Mouse (Mus musculus) lung, adult 2 months (tissue): ENCODE results near the gene Wdr41. TPM values are rescaled to one million over a fixed set of nuclear protein-coding genes. Genes with fewer than 3 reads are reported as not detected.

ENCODE experiments used
- DNase-seq: peaks from one replicate; pipeline ENCODE4 v3.0.0; 2022
- H3K4me1 ChIP-seq: fragments of 200-500 bp; 2 replicates; pipeline ENCODE4 v1.6.1; 2011; ENCODE audit warnings: low read length; ENCODE audit not compliant: control insufficient read depth, insufficient read depth
- H3K4me3 ChIP-seq: fragments of 200-500 bp; replicated peaks from 2 replicates; pipeline ENCODE3; 2011; ENCODE audit warnings: low read depth, mild to moderate bottlenecking, control low read depth, low read length; ENCODE audit errors: extremely low read depth
- CTCF ChIP-seq: fragments of 200-500 bp; IDR thresholded peaks from 2 replicates; pipeline ENCODE4 v1.5.1; 2011; ENCODE audit warnings: mild to moderate bottlenecking, low read length, control low read depth; ENCODE audit not compliant: insufficient read depth
- POLR2A ChIP-seq: fragments of 200-500 bp; IDR thresholded peaks from 2 replicates; pipeline ENCODE4 v1.6.1; 2011; ENCODE audit warnings: low read depth, mild to moderate bottlenecking, control low read depth, low read length, borderline replicate concordance; ENCODE audit errors: extremely low read depth
- WGBS: fragments of 180-500 bp; shearing (Covaris S2); methylation state at CpG from one replicate; pipeline ENCODE4 v1.1.7; 2018; 5-methylcytosine and 5-hydroxymethylcytosine counted together
- polyA plus RNA-seq: library from polyadenylated mRNA; depleted of rRNA; stranded (reverse); fragments of >200 nt; gene quantifications from 2 replicates; pipeline ENCODE4 v1.2.3, GENCODE M21; 2012; rRNA removed

Gene Wdr41
- 9.6 and 13.0 TPM in 2 replicates for polyA plus RNA-seq

GRCm38 (mm10) chr13:94976219-94977186 lies at the start of gene Wdr41:
Wdr41 (plus strand) TSS chr13:94976344.
- H3K4me3 ChIP-seq = peak within 1 kb of the TSS; percentile 93
- peaks cover 5% of the 10 kb centered on the region for H3K4me1 ChIP-seq
- peak; percentile 89 for DNase-seq
- under 1% methylated on average over 68 of the region's 68 CpGs for WGBS
- TF ChIP-seq POLR2A = peak; percentile 48; the same call in 1 of the 2 replicates
- TF ChIP-seq CTCF = peak; percentile 78

- TF ChIP-seq CTCF = no peak
- TF ChIP-seq POLR2A = no peak
- no peak for DNase-seq
- 45% methylated on average over 3 of the region's 3 CpGs for WGBS
- Histone ChIP-seq H3K4me3 (no peak overlapping the region), H3K4me1 (no peaks in the 10 kb centered on the region)
These were observed 48.1 kb upstream of the Wdr41 start for GRCm38 (mm10) chr13:94928086-94928485.

GRCm38 (mm10) chr13:94938418-94938817 lies 37.7 kb upstream of the Wdr41 start:
- no peaks in the 10 kb centered on the region for H3K4me1 ChIP-seq
- TF ChIP-seq POLR2A = no peak
- no peak for TF ChIP-seq CTCF
- DNase-seq = no peak
- 63% methylated on average over 5 of the region's 5 CpGs for WGBS
- no peak overlapping the region for H3K4me3 ChIP-seq

DNA sequence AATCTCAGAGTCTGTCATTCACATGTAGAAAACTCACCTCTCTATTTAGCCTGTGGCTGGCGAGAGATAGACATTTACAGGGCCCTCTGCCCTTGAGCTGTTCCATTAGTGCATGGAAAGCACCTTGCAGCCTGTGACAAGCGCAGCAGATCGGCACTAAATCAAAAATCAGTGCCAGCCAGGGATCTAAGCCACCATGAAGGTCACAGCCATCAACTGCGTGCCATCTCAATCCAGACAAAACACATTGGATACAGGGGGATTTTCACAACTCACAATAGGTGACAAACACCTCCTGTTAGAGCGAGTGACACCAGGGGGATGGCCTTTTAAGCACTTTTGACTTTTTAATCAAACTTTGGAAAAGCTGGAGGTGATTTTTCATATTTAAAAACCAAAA lies 36.0 kb upstream of the Wdr41 start:
- 70% methylated on average over 5 of the region's 5 CpGs for WGBS
- DNase-seq = no peak

DNA sequence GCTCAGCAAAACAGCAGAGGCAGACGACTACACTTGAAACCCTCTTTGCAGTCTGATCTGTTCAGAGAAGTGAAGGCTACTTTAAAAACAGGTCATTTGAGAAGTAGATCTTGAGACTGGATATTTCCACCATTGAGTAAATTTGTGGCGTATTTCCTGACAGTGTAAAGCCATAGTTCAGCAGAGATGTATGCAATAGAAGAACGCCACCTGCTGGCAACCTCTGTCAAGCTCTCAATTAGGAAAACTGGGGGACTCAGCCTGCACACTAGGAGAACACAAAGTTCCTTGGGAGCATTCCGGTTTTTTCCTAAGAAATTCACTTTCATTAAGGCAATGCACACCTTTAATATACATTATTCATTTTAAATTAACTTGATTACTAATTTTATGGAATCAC lies 34.9 kb upstream of the Wdr41 start:
- 13% methylated on average over 4 of the region's 4 CpGs for WGBS
- H3K4me1 ChIP-seq = no peaks in the 10 kb centered on the region
- peak; percentile 37 for DNase-seq
- no peak overlapping the region for H3K4me3 ChIP-seq
- peak; percentile 44 for TF ChIP-seq CTCF
- TF ChIP-seq POLR2A = no peak

More for the DNA sequence above, 36.0 kb upstream of the Wdr41 start:
- TF ChIP-seq CTCF (no peak), POLR2A (no peak)
- Histone ChIP-seq H3K4me1 (no peaks in the 10 kb centered on the region), H3K4me3 (no peak overlapping the region)

- WGBS = 42% methylated on average over 6 of the region's 6 CpGs
- Histone ChIP-seq H3K4me3 (no peak overlapping the region), H3K4me1 (no peaks in the 10 kb centered on the region)
- no peak for DNase-seq
- TF ChIP-seq CTCF (no peak), POLR2A (no peak)
These were observed 20.2 kb upstream of the Wdr41 start for GRCm38 (mm10) chr13:94955941-94956340.

- H3K4me1 ChIP-seq = no peaks in the 10 kb centered on the region
- H3K4me3 ChIP-seq = no peak overlapping the region
- WGBS = 41% methylated on average over 1 of the region's 1 CpGs
- no peak for TF ChIP-seq POLR2A
- no peak for TF ChIP-seq CTCF
- no peak for DNase-seq
These were observed 18.2 kb upstream of the Wdr41 start for GRCm38 (mm10) chr13:94957965-94958364.

DNA sequence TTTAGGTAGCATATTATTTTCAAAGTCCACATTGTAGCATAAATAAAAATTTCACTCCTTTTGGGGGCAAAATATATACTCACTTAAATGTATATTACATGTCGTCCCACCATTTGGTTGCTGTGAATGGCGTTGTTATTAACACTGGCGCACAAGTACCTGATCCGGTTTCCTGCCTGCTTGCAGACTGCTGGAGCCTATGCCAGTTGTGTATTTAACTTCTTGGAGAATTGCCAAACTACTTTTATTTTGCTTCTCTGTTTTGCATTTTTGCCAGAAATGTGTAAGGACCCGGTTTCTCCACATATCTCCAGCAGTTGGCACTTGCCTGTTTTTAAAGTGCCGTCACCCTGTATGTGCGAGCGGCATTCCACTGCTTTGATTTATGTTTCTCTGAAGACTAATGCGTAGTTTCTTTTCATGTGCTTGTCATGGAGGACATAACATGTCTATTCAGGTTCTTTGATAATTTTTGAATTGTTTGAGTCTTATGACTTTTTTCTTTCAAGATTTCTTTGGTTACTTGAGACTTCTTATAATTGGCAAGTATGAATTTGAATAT lies 6.1 kb upstream of the Wdr41 start:
- TF ChIP-seq POLR2A (no peak), CTCF (no peak)
- 20% methylated on average over 9 of the region's 9 CpGs for WGBS
- H3K4me3 ChIP-seq = no peak overlapping the region
- DNase-seq = no peak
- no peaks in the 10 kb centered on the region for H3K4me1 ChIP-seq

- H3K4me3 ChIP-seq = peak overlapping the region; percentile 58
- TF ChIP-seq POLR2A (no peak), CTCF (no peak)
- WGBS = 14% methylated on average over 9 of the region's 9 CpGs
- no peak for DNase-seq
- H3K4me1 ChIP-seq = peaks cover 5% of the 10 kb centered on the region
These were observed 321 bp upstream of the Wdr41 start for GRCm38 (mm10) chr13:94975828-94976218.

DNA sequence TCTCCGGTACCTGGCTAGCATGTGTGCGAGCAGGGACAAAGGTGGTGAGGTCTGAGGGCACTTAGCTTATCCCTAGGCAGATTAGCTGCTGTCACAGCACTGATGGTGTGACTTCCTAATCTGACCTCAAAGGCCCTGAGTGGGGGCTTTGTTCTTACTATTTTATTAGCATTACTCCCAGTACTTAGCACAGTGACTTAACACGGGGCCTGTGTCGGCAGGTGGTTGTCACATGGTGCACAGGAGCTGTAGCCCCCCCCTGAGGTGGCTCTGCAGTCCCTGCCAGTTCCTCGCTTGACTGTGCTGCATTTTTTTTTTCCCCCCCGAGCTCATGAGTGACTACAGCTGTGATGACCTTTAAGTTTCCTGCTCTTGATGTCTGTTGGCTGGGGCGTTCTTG lies 2.9 kb downstream of the Wdr41 start:
- DNase-seq = no peak
- Histone ChIP-seq H3K4me1 (peaks cover 5% of the 10 kb centered on the region), H3K4me3 (no peak overlapping the region)
- WGBS = 39% methylated on average over 7 of the region's 7 CpGs
- TF ChIP-seq POLR2A (no peak), CTCF (no peak)
